In genomic region chr3:101544116-101544515, GRCm38 (mm10) we compare ENCODE assay signal across 12 mouse cellular contexts.
DNase-seq lines count a peak whose midpoint lies in the region; ATAC-seq and TF ChIP-seq lines count a peak whose summit lies in the region.
"Had no signal": no experiment of that assay in that cellular context is flagged by ENCODE, and none has a peak within 500 bp of the region (broad histone marks: within the 10 kb centered on the region; RNA-seq: fewer than 3 reads in every experiment).

No protein-coding gene starts in this region.

- no peaks in the 10 kb centered on the region for H3K27me3 ChIP-seq in intestine, embryonic 14.5 days (replicated peaks; ENCODE audit: control insufficient read depth, insufficient read depth, low read length)
- H3K27me3 ChIP-seq in intestine, postnatal 0 days (replicated peaks; ENCODE audit: control insufficient read depth, insufficient read depth, low read length) = no peaks in the 10 kb centered on the region
- no peaks in the 10 kb centered on the region for H3K27me3 ChIP-seq in lung, postnatal 0 days (replicated peaks; ENCODE audit: insufficient read depth, low read length)
- H3K27me3 ChIP-seq in embryonic facial prominence, embryonic 13.5 days = no peaks in the 10 kb centered on the region
- no peaks in the 10 kb centered on the region for H3K27me3 ChIP-seq in cerebellum, adult 2 months (ENCODE audit: control insufficient read depth, insufficient read depth, low read length)

- H3K9ac ChIP-seq in intestine, embryonic 14.5 days (ENCODE audit: low read length) = no peak overlapping the region
- H3K9ac ChIP-seq in intestine, postnatal 0 days (ENCODE audit: low read depth, low read length) = no peak overlapping the region
- no peak overlapping the region for H3K9ac ChIP-seq in lung, postnatal 0 days (replicated peaks; ENCODE audit: low read depth)
- H3K9ac ChIP-seq in embryonic facial prominence, embryonic 13.5 days = no peak overlapping the region

- ATAC-seq in intestine, embryonic 14.5 days (replicated peaks; ENCODE audit: low FRiP score, low TSS enrichment, low read depth) = no peak
- no peak for ATAC-seq in intestine, postnatal 0 days
- ATAC-seq in lung, postnatal 0 days = peak; percentile 62; the same call in 1 of the 2 replicates
- no peak for ATAC-seq in embryonic facial prominence, embryonic 13.5 days (ENCODE audit: insufficient number of reproducible peaks, insufficient read depth, low FRiP score, low TSS enrichment, low read depth)

- no peaks in the 10 kb centered on the region for H3K36me3 ChIP-seq in intestine, embryonic 14.5 days (ENCODE audit: control insufficient read depth, insufficient read depth, low read length)
- H3K36me3 ChIP-seq in intestine, postnatal 0 days (ENCODE audit: control insufficient read depth, insufficient read depth) = no peaks in the 10 kb centered on the region
- no peaks in the 10 kb centered on the region for H3K36me3 ChIP-seq in lung, postnatal 0 days (ENCODE audit: insufficient read depth, low read length)
- no peaks in the 10 kb centered on the region for H3K36me3 ChIP-seq in embryonic facial prominence, embryonic 13.5 days

- H3K4me2 ChIP-seq in intestine, embryonic 14.5 days (ENCODE audit: low read length) = no peak overlapping the region
- H3K4me2 ChIP-seq in intestine, postnatal 0 days (replicated peaks; ENCODE audit: low read depth) = no peak overlapping the region
- no peak overlapping the region; the same call in 1 of the 2 replicates for H3K4me2 ChIP-seq in lung, postnatal 0 days (replicated peaks; ENCODE audit: low read depth, low read length)
- H3K4me2 ChIP-seq in embryonic facial prominence, embryonic 13.5 days = no peak overlapping the region

- no peak overlapping the region for H3K4me3 ChIP-seq in intestine, embryonic 14.5 days (ENCODE audit: low read depth, low read length)
- no peak overlapping the region for H3K4me3 ChIP-seq in intestine, postnatal 0 days (ENCODE audit: low read depth, low read length)
- no peak overlapping the region for H3K4me3 ChIP-seq in lung, postnatal 0 days (ENCODE audit: low read depth, low read length)
- H3K4me3 ChIP-seq in embryonic facial prominence, embryonic 13.5 days = no peak overlapping the region
- no peak overlapping the region for H3K4me3 ChIP-seq in cerebellum, adult 2 months (replicated peaks; ENCODE audit: insufficient read depth, low read depth, low read length)
- H3K4me3 ChIP-seq: left cerebral cortex, adult 2 months had no signal

- 7% methylated on average over 7 of the region's 7 CpGs for WGBS in intestine, embryonic 14.5 days
- 23% methylated on average over 7 of the region's 7 CpGs for WGBS in intestine, postnatal 0 days
- WGBS in lung, postnatal 0 days = 6% methylated on average over 7 of the region's 7 CpGs
- 34% methylated on average over 7 of the region's 7 CpGs for WGBS in embryonic facial prominence, embryonic 13.5 days
- 57% methylated on average over 7 of the region's 7 CpGs for WGBS in cerebellum, adult 2 months

- H3K4me1 ChIP-seq in intestine, embryonic 14.5 days (replicated peaks; ENCODE audit: control insufficient read depth, insufficient read depth, low read length) = peaks cover 7% of the 10 kb centered on the region
- no peaks in the 10 kb centered on the region for H3K4me1 ChIP-seq in intestine, postnatal 0 days (replicated peaks; ENCODE audit: control insufficient read depth, insufficient read depth, low read length)
- no peaks in the 10 kb centered on the region for H3K4me1 ChIP-seq in lung, postnatal 0 days (ENCODE audit: insufficient read depth, low read depth, low read length)
- peaks cover 5% of the 10 kb centered on the region; the same call in 1 of the 2 replicates for H3K4me1 ChIP-seq in embryonic facial prominence, embryonic 13.5 days
- no peaks in the 10 kb centered on the region for H3K4me1 ChIP-seq in cerebellum, adult 2 months (ENCODE audit: control insufficient read depth, insufficient read depth, low read length)

- H3K27ac ChIP-seq in intestine, embryonic 14.5 days (ENCODE audit: low read depth) = 0 out of 2 replicates have a peak overlapping the region, but pooled peaks have one; percentile 18
- no peak overlapping the region for H3K27ac ChIP-seq in intestine, postnatal 0 days (ENCODE audit: low read depth, low read length)
- H3K27ac ChIP-seq in lung, postnatal 0 days (ENCODE audit: low read length) = peak overlapping the region; percentile 4; the same call in 1 of the 2 replicates
- H3K27ac ChIP-seq in embryonic facial prominence, embryonic 13.5 days = peak overlapping the region; percentile 39; the same call in 1 of the 2 replicates
- no peak overlapping the region for H3K27ac ChIP-seq in cerebellum, adult 2 months (ENCODE audit: insufficient read depth, low read length)
- H3K27ac ChIP-seq: left cerebral cortex, adult 2 months had no signal

- TF ChIP-seq EP300 in lung, postnatal 0 days (IDR thresholded peaks at IDR 0.05) = no peak

- H3K9me3 ChIP-seq in intestine, embryonic 14.5 days (ENCODE audit: control insufficient read depth, low read length) = no peaks in the 10 kb centered on the region
- H3K9me3 ChIP-seq in intestine, postnatal 0 days (ENCODE audit: control insufficient read depth) = no peaks in the 10 kb centered on the region
- H3K9me3 ChIP-seq in lung, postnatal 0 days (ENCODE audit: low read length) = no peaks in the 10 kb centered on the region
- H3K9me3 ChIP-seq in embryonic facial prominence, embryonic 13.5 days = no peaks in the 10 kb centered on the region

- DNase-seq in intestine, embryonic 14.5 days (ENCODE audit: low spot score) = no peak
- DNase-seq in lung, postnatal 0 days (ENCODE audit: low spot score) = peak; percentile 56
- no peak for DNase-seq in lung, postnatal 10 days
- DNase-seq in mesoderm, embryonic 11.5 days (ENCODE audit: low read depth, low spot score) = peak; percentile 63
- no peak for DNase-seq in cerebellum, adult 2 months
- DNase-seq: adrenal gland, postnatal 10 days; cerebellum, postnatal 36 days; gastrocnemius, postnatal 36 days; heart, postnatal 4 days had no signal

- TF ChIP-seq POLR2A in cerebellum, adult 2 months (IDR thresholded peaks at IDR 0.05; ENCODE audit: borderline replicate concordance, insufficient read depth, low read length) = no peak

- TF ChIP-seq CTCF in intestine, postnatal 0 days (IDR thresholded peaks at IDR 0.05; ENCODE audit: low read depth) = no peak
- no peak for TF ChIP-seq CTCF in lung, postnatal 0 days (IDR thresholded peaks at IDR 0.05)
- no peak for TF ChIP-seq CTCF in cerebellum, adult 2 months (IDR thresholded peaks at IDR 0.05; ENCODE audit: borderline replicate concordance, insufficient read depth, low read depth, low read length)

Comparison
In these comparisons a context has a peak if more than half of its experiments do, and no peak if none do; other contexts are left out.
1. DNase-seq: peak in lung, postnatal 0 days (single experiment) and mesoderm, embryonic 11.5 days (single experiment); none in intestine, embryonic 14.5 days (single experiment), lung, postnatal 10 days (single experiment) and cerebellum, adult 2 months (0 of 2).
2. H3K27ac ChIP-seq: peak in intestine, embryonic 14.5 days (single experiment), lung, postnatal 0 days (single experiment) and embryonic facial prominence, embryonic 13.5 days (single experiment); none in intestine, postnatal 0 days (single experiment) and cerebellum, adult 2 months (single experiment).